ENCODE assay signal across 26 mouse cellular contexts in the genomic region with DNA sequence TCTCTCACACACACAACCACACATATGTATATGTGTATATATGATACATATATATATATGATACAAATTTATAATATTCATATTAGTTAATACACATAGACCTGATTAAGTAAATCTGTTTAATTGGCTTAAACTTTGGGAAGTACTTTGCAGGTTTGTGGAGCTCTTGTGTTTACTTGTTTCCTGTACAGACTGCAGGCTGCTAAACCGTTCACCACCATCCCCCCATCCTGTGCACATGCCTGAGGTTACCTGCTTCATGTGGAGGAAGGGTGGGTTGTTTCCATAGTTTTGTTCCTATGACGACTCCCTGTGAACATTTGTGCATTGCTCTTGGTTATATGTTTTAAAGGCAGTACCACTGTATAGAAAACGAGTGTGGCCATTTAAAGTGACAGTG. TPM values are rescaled to one million over a fixed set of nuclear protein-coding genes. Genes with fewer than 3 reads are reported as not detected.
DNase-seq lines count a peak whose midpoint lies in the region; ATAC-seq and TF ChIP-seq lines count a peak whose summit lies in the region.
"Had no signal": no experiment of that assay in that cellular context is flagged by ENCODE, and none has a peak within 500 bp of the region (broad histone marks: within the 10 kb centered on the region; RNA-seq: fewer than 3 reads in every experiment).

No protein-coding gene starts in this region.

- no peaks in the 10 kb centered on the region for H3K36me3 ChIP-seq in heart, embryonic 11.5 days (ENCODE audit: control insufficient read depth, insufficient read depth, low read length)
- H3K36me3 ChIP-seq in heart, embryonic 10.5 days = no peaks in the 10 kb centered on the region
- no peaks in the 10 kb centered on the region for H3K36me3 ChIP-seq in heart, adult 2 months (ENCODE audit: control insufficient read depth, insufficient read depth, low read length)
- H3K36me3 ChIP-seq in lung, postnatal 0 days (ENCODE audit: insufficient read depth, low read length) = no peaks in the 10 kb centered on the region
- H3K36me3 ChIP-seq: G1E had no signal

- H3K9ac ChIP-seq in heart, embryonic 11.5 days (ENCODE audit: low read depth, low read length) = no peak overlapping the region
- no peak overlapping the region for H3K9ac ChIP-seq in heart, adult 2 months (ENCODE audit: low read depth, low read length)
- H3K9ac ChIP-seq in lung, postnatal 0 days (replicated peaks; ENCODE audit: low read depth) = no peak overlapping the region

- no peak for TF ChIP-seq EP300 in heart, adult 2 months (IDR thresholded peaks at IDR 0.05; ENCODE audit: insufficient read depth, low read depth, low read length)
- TF ChIP-seq EP300 in lung, postnatal 0 days (IDR thresholded peaks at IDR 0.05) = no peak

- no peaks in the 10 kb centered on the region for H3K9me3 ChIP-seq in heart, embryonic 11.5 days (replicated peaks; ENCODE audit: control insufficient read depth, low read length)
- H3K9me3 ChIP-seq in heart, embryonic 10.5 days = no peaks in the 10 kb centered on the region
- H3K9me3 ChIP-seq in lung, postnatal 0 days (ENCODE audit: low read length) = no peaks in the 10 kb centered on the region
- H3K9me3 ChIP-seq: G1E had no signal

- H3K4me1 ChIP-seq in heart, embryonic 11.5 days (ENCODE audit: control insufficient read depth, insufficient read depth, low read length) = peaks cover 17% of the 10 kb centered on the region
- H3K4me1 ChIP-seq in heart, embryonic 10.5 days = peaks cover 42% of the 10 kb centered on the region
- H3K4me1 ChIP-seq in heart, adult 2 months (ENCODE audit: control insufficient read depth, insufficient read depth, low read length) = 0 out of 2 replicates have a peak, but pooled peaks cover 1% of the 10 kb centered on the region
- H3K4me1 ChIP-seq in lung, postnatal 0 days (ENCODE audit: insufficient read depth, low read depth, low read length) = no peaks in the 10 kb centered on the region; the same call in 1 of the 2 replicates

- no peak overlapping the region for H3K27ac ChIP-seq in heart, embryonic 11.5 days (ENCODE audit: low read depth, low read length)
- no peak overlapping the region for H3K27ac ChIP-seq in heart, embryonic 10.5 days
- H3K27ac ChIP-seq in heart, adult 2 months = no peak overlapping the region
- H3K27ac ChIP-seq in lung, postnatal 0 days (ENCODE audit: low read length) = no peak overlapping the region

- no peaks in the 10 kb centered on the region for H3K27me3 ChIP-seq in heart, embryonic 11.5 days (ENCODE audit: control insufficient read depth, insufficient read depth, low read length)
- no peaks in the 10 kb centered on the region for H3K27me3 ChIP-seq in heart, embryonic 10.5 days (ENCODE audit: insufficient read depth, poor library complexity, severe bottlenecking)
- no peaks in the 10 kb centered on the region for H3K27me3 ChIP-seq in heart, adult 2 months (ENCODE audit: control insufficient read depth, insufficient read depth, low read length)
- no peaks in the 10 kb centered on the region for H3K27me3 ChIP-seq in lung, postnatal 0 days (replicated peaks; ENCODE audit: insufficient read depth, low read length)
- H3K27me3 ChIP-seq: CH12.LX, Patski had no signal

- TF ChIP-seq CTCF in heart, adult 2 months (IDR thresholded peaks at IDR 0.05) = no peak
- no peak for TF ChIP-seq CTCF in lung, postnatal 0 days (IDR thresholded peaks at IDR 0.05)

- no peak overlapping the region for H3K4me3 ChIP-seq in heart, embryonic 11.5 days (ENCODE audit: low read depth, low read length)
- no peak overlapping the region for H3K4me3 ChIP-seq in heart, embryonic 10.5 days
- no peak overlapping the region for H3K4me3 ChIP-seq in heart, adult 2 months
- H3K4me3 ChIP-seq in lung, postnatal 0 days (ENCODE audit: low read depth, low read length) = no peak overlapping the region

- no peak overlapping the region for H3K4me2 ChIP-seq in heart, embryonic 11.5 days
- no peak overlapping the region for H3K4me2 ChIP-seq in lung, postnatal 0 days (replicated peaks; ENCODE audit: low read depth, low read length)

- DNase-seq in heart, adult 11 months = peak; percentile 25
- DNase-seq in heart, embryonic 10.5 days (ENCODE audit: low spot score) = peak; percentile 51
- DNase-seq in heart, adult 2 months = no peak
- no peak for DNase-seq in lung, postnatal 0 days (ENCODE audit: low spot score)
- DNase-seq in lung, postnatal 4 days = no peak
- peak; percentile 6 for DNase-seq in thymus, postnatal 0 days (ENCODE audit: low spot score)
- DNase-seq in thymus, postnatal 14 days = no peak
- DNase-seq: adrenal gland, adult 2 months; adrenal gland, adult 8-10 months; adrenal gland, postnatal 10 days; adrenal gland, postnatal 25 days; adrenal gland, postnatal 36 days; B cell, adult 2 months; cerebellum, adult 11 months; cerebellum, adult 11-12 months had no signal

- H3K79me2 ChIP-seq in heart, adult 2 months (replicated peaks; ENCODE audit: control insufficient read depth, insufficient read depth, low read length) = no peaks in the 10 kb centered on the region

- TF ChIP-seq POLR2A in heart, adult 2 months (IDR thresholded peaks at IDR 0.05; ENCODE audit: insufficient read depth, low read depth, low read length) = no peak

- ATAC-seq in heart, embryonic 11.5 days (replicated peaks; ENCODE audit: insufficient number of reproducible peaks, low FRiP score, low TSS enrichment) = no peak
- ATAC-seq in lung, postnatal 0 days = peak; percentile 53
- ATAC-seq: activated CD4-positive, CD25-positive, alpha-beta regulatory T cell, adult 4 months; CD4-positive, CD25-positive, alpha-beta regulatory T cell, adult 4 months; Patski had no signal

- intact Hi-C loops in heart, adult 2 months (cut with DNase I) = no loop called here

- WGBS in heart, embryonic 11.5 days (ENCODE audit: insufficient replicate concordance) = 61% methylated on average over 3 of the region's 3 CpGs
- 64% methylated on average over 3 of the region's 3 CpGs for WGBS in heart, embryonic 10.5 days
- WGBS in heart, adult 2 months = 52% methylated on average over 3 of the region's 3 CpGs
- WGBS in lung, postnatal 0 days = 45% methylated on average over 3 of the region's 3 CpGs

RNA-seq across cellular contexts. Expression of a gene that starts 17.1 kb away (rescaled TPM):
- polyA plus RNA-seq in heart, embryonic 11.5 days (2014; fragmentation: Nextera tagmentation; extraction: Ambion mirVana) = 0.21 and 0.42 TPM in 2 replicates
- polyA plus RNA-seq in heart, embryonic 10.5 days (2016; fragmentation: Nextera tagmentation; extraction: Ambion mirVana) = 0.22 and 0.33 TPM in 2 replicates
- total RNA-seq in heart, adult 2 months (2021) = not detected
- polyA plus RNA-seq in heart, adult 2 months (2012; rRNA removed) = not detected in 2 replicates
- polyA plus RNA-seq in lung, postnatal 0 days (2015; fragmentation: Nextera tagmentation; extraction: Ambion mirVana) = 0.13 and 0.17 TPM in 2 replicates
- polyA plus RNA-seq in thymus, postnatal 0 days (2015; fragmentation: Nextera tagmentation; extraction: Ambion mirVana) = not detected in 2 replicates
- total RNA-seq: adrenal gland, adult 18-20 months; adrenal gland, adult 2 months; adrenal gland, adult 8-10 months; adrenal gland, postnatal 10 days; adrenal gland, postnatal 14 days; adrenal gland, postnatal 25 days; adrenal gland, postnatal 36 days; adrenal gland, postnatal 4 days; CH12.LX; MEL had no signal
- polyA plus RNA-seq: activated CD4-positive, CD25-positive, alpha-beta regulatory T cell, adult 4 months; adrenal gland, adult 2 months; brain, embryonic 14.5 days; CD4-positive, CD25-positive, alpha-beta regulatory T cell, adult 4 months; G1E; Patski had no signal

Comparison
In these comparisons a context has a peak if more than half of its experiments do, and no peak if none do; other contexts are left out.
1. DNase-seq: peak in heart, adult 11 months (single experiment), heart, embryonic 10.5 days (single experiment) and thymus, postnatal 0 days (single experiment); none in heart, adult 2 months (0 of 2), lung, postnatal 0 days (single experiment), lung, postnatal 4 days (0 of 2) and thymus, postnatal 14 days (single experiment).